Mouse (Mus musculus) brain, embryonic 14.5 days (tissue): Measurements from ENCODE around the gene Cst10. TPM values are rescaled to one million over a fixed set of nuclear protein-coding genes. Genes with fewer than 3 reads are reported as not detected.
A peak's percentile ranks its signal among the peaks of the same experiment; 100 is the strongest.

Experiments used
- DNase-seq: peaks from one replicate; pipeline ENCODE4 v3.0.0-alpha.2; 2011; ENCODE audit warnings: low read depth
- CTCF ChIP-seq: fragments of 200-500 bp; IDR thresholded peaks from 2 replicates; pipeline ENCODE4 v1.5.1; 2012; ENCODE audit warnings: inconsistent platforms, mild to moderate bottlenecking, moderate library complexity, borderline replicate concordance; ENCODE audit not compliant: insufficient read depth, insufficient read length; ENCODE audit errors: extremely low read depth
- POLR2A ChIP-seq: fragments of 200-500 bp; IDR thresholded peaks from 2 replicates; pipeline ENCODE4 v1.6.1; 2012; ENCODE audit warnings: mild to moderate bottlenecking, inconsistent platforms, borderline replicate concordance; ENCODE audit not compliant: poor library complexity, insufficient read depth, insufficient read length, severe bottlenecking; ENCODE audit errors: extremely low read depth
- polyA plus RNA-seq: library from polyadenylated mRNA; depleted of rRNA; stranded (reverse); fragments of >200 nt; gene quantifications from 2 replicates; pipeline ENCODE4 v1.2.3, GENCODE M21; 2012; rRNA removed

The Cst10 gene
- not detected in 2 replicates for polyA plus RNA-seq

- DNase-seq, result no peak
- TF ChIP-seq CTCF (no peak), POLR2A (no peak)
Measured at GRCm38 (mm10) chr2:149404757-149405156, at the start of gene Cst10. Cst10 (plus strand) TSS chr2:149405057.

GRCm38 (mm10) chr2:149392951-149393350 is 11.9 kb upstream of the Cst10 start:
- DNase-seq, result peak; percentile 70
- TF ChIP-seq POLR2A, result no peak
- no peak for TF ChIP-seq CTCF

- peak; percentile 82 for DNase-seq
- no peak for TF ChIP-seq POLR2A
- peak; percentile 62; the same call in 1 of the 2 replicates for TF ChIP-seq CTCF
Measured at GRCm38 (mm10) chr2:149422564-149422963, 17.7 kb downstream of the Cst10 start.
